Mouse (Mus musculus) forebrain, embryonic 11.5 days (tissue): ENCODE results near the gene Pax1. TPM values are rescaled to one million over a fixed set of nuclear protein-coding genes. Genes with fewer than 3 reads are reported as not detected.

Experiments
- ATAC-seq: fragments of 200-750 bp; cut with Nextera tagmentation; replicated peaks from 2 replicates; pipeline ENCODE4 v1.8.0; 2017; ENCODE audit warnings: moderate TSS enrichment; ENCODE audit not compliant: low FRiP score
- DNase-seq: peaks from one replicate; pipeline ENCODE4 v3.0.0-alpha.2; 2017; ENCODE audit warnings: low spot score
- H3K27ac ChIP-seq: fragments of 300-500 bp; sonication (generic); 2 replicates; pipeline ENCODE4 v1.5.1; 2014; ENCODE audit warnings: low read depth, low read length
- H3K27me3 ChIP-seq: fragments of 300-500 bp; sonication (generic); 2 replicates; pipeline ENCODE4 v1.6.1; 2014; ENCODE audit warnings: mild to moderate bottlenecking, low read length, mixed read lengths; ENCODE audit not compliant: control insufficient read depth, insufficient read depth
- H3K36me3 ChIP-seq: fragments of 300-500 bp; sonication (generic); 2 replicates; pipeline ENCODE4 v1.6.1; 2014; ENCODE audit warnings: mild to moderate bottlenecking, low read length, moderate library complexity, mixed read lengths; ENCODE audit not compliant: control insufficient read depth, insufficient read depth
- H3K4me1 ChIP-seq: fragments of 300-500 bp; sonication (generic); replicated peaks from 2 replicates; pipeline ENCODE4 v1.6.1; 2014; ENCODE audit warnings: low read length, mixed read lengths; ENCODE audit not compliant: control insufficient read depth, insufficient read depth
- H3K4me2 ChIP-seq: fragments of 300-500 bp; sonication (generic); 2 replicates; pipeline ENCODE4 v1.6.1; 2014; ENCODE audit warnings: low read depth, mild to moderate bottlenecking, low read length, moderate library complexity, mixed read lengths; ENCODE audit not compliant: severe bottlenecking
- H3K4me3 ChIP-seq: fragments of 300-500 bp; sonication (generic); 2 replicates; pipeline ENCODE4 v1.5.1; 2014; ENCODE audit warnings: low read depth, low read length
- H3K9ac ChIP-seq: fragments of 300-500 bp; sonication (generic); 2 replicates; pipeline ENCODE4 v1.6.1; 2014; ENCODE audit warnings: low read length
- H3K9me3 ChIP-seq: fragments of 300-500 bp; sonication (generic); 2 replicates; pipeline ENCODE4 v1.6.1; 2016; ENCODE audit warnings: low read length, mixed read lengths; ENCODE audit not compliant: control insufficient read depth
- WGBS: fragments of 180-500 bp; shearing (Covaris S2); extraction: QIAGEN DNeasy Blood & Tissue Kit; methylation state at CpG from one replicate; pipeline ENCODE4 v1.1.7; 2014; 5-methylcytosine and 5-hydroxymethylcytosine counted together
- polyA plus RNA-seq: library from polyadenylated mRNA; unstranded; fragments of >200 nt; fragmentation: Nextera tagmentation; extraction: Ambion mirVana; gene quantifications from 2 replicates; pipeline ENCODE4 v1.2.1, GENCODE M21; 2014

Pax1 gene
- polyA plus RNA-seq, 1 experiment from 2014 or later: 0.49 TPM

DNA sequence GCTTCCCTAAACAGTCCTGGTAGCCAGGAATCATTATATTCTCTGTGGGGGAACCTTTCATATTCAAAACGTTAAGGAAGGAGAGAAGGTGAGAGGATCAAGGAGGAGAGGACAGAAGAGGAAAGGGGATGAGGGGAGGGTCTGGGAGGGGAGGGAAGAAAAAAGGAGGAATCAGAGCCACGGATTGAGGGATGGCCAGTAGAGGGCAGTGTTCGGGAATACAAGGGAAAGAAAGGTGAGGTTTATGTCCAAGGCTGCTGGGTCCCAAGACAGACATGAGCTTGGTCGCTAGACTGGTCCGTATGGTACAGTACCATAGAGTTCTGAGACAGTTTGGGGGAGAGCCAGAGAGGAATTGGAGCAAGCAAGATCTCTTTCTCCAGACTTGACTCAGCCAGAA lies 71.4 kb downstream of the Pax1 start:
- H3K27ac ChIP-seq: no peak overlapping the region
- DNase-seq: peak; percentile 66
- WGBS: 24% methylated on average over 5 of the region's 5 CpGs
- H3K4me3 ChIP-seq: no peak overlapping the region
- H3K4me2 ChIP-seq: no peak overlapping the region
- no peaks in the 10 kb centered on the region for H3K27me3 ChIP-seq
- no peak overlapping the region for H3K9ac ChIP-seq
- peak; percentile 55; the same call in 1 of the 2 replicates for ATAC-seq
- no peaks in the 10 kb centered on the region for H3K36me3 ChIP-seq
- no peaks in the 10 kb centered on the region for H3K4me1 ChIP-seq
- no peaks in the 10 kb centered on the region for H3K9me3 ChIP-seq

Other genes starting within 250 kb of the Pax1 start
- gene Nkx2-2, start 167.7 kb upstream of the Pax1 start, polyA plus RNA-seq: 7.1 and 7.6 TPM in 2 replicates